Mouse (Mus musculus): ENCODE measurements at regions not wholly inside any gene's neighbourhood (a gene's known extent, or its start where the extent isn't known, plus 50 kb on each side); places are given as distances from the start of the nearest gene placed in this dataset.
"Not testable (repeated sequence)": the region's sequence is repeated elsewhere in the genome, so short reads cannot be mapped to it uniquely, and the experiment has no call there.

GRCm38 (mm10) chr8:103626446-103626845, 475.0 kb upstream of the Cdh5 start:
- in situ Hi-C loops (cut with MboI, MseI) = no loop called here

DNA sequence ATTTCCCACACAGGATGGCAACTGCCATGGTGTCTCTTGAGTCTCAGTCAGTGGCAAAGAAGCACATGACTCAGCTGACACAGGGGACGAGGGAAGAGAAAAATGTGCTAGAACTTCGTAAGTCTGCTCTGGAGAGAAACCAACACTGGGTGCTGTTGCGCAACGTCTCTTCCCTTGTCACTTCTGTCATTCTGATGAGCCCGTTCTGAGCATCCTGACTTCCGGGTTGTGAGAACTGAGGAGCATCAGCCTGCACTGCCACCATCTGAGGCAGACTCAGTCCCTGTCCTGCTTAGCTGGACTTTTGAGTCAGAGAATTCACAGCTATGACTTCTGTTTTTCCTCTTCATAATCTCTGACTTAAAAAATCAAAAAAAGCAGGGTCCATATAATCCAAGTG, 468.9 kb upstream of the Cdh5 start:
- in situ Hi-C loops (cut with MboI, MseI) = no loop called here

GRCm38 (mm10) chr8:103634951-103635350, 466.5 kb upstream of the Cdh5 start:
- in situ Hi-C loops (cut with MboI, MseI) = no loop called here

GRCm38 (mm10) chr8:103643621-103644020, 457.8 kb upstream of the Cdh5 start:
- in situ Hi-C loops (cut with MboI, MseI) = no loop called here

- in situ Hi-C loops (cut with MboI, MseI) = no loop called here
Measured at GRCm38 (mm10) chr8:103644106-103644505, 457.3 kb upstream of the Cdh5 start.

DNA sequence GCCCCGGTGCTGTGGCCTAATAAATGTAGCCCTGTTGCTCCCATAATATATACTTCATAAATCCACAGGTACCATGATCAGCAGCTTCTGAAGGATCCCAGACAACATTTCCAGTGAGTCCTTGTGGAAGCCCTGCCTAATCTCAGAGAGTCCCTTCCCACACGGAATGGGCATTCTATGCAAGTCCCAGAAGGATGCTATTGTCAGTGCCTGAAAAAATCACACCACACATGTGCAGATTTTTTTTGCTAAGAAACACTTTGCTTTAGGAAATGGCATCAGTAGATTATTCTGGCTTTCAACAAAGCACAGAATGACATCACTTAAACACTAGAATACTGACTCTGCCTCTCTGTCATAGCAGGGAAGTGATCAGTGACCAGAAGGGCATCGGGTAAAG, 456.6 kb upstream of the Cdh5 start:
- in situ Hi-C loops (cut with MboI, MseI) = no loop called here

- in situ Hi-C loops (cut with MboI, MseI) = no loop called here
Measured at GRCm38 (mm10) chr8:103664796-103665195, 436.6 kb upstream of the Cdh5 start.

- in situ Hi-C loops (cut with MboI, MseI) = not testable (repeated sequence)
Measured at GRCm38 (mm10) chr8:103686233-103686632, 415.2 kb upstream of the Cdh5 start.

GRCm38 (mm10) chr8:103690438-103690837, 411.0 kb upstream of the Cdh5 start:
- in situ Hi-C loops (cut with MboI, MseI) = no loop called here

DNA sequence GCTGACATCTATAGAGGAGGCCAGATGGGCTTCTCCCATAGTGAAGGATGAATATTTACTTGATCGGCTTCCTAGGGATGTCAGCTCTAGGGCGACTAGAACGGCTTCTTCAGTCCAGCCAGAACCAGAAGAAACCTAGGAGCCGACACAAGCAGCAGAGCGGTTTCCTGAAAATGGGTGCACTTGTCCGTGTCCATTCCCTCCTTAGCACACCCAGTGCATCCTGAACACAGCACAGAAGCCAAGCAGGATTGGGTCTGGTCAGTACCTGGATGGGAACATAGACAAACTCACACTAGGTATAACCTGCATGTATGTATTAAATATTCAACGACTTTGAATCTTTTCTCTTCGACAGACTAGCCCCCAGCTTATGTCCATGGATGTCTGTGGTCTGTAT, 407.9 kb upstream of the Cdh5 start:
- in situ Hi-C loops (cut with MboI, MseI) = no loop called here

GRCm38 (mm10) chr8:103694331-103694891, 407.0 kb upstream of the Cdh5 start:
- in situ Hi-C loops (cut with MboI, MseI) = no loop called here

DNA sequence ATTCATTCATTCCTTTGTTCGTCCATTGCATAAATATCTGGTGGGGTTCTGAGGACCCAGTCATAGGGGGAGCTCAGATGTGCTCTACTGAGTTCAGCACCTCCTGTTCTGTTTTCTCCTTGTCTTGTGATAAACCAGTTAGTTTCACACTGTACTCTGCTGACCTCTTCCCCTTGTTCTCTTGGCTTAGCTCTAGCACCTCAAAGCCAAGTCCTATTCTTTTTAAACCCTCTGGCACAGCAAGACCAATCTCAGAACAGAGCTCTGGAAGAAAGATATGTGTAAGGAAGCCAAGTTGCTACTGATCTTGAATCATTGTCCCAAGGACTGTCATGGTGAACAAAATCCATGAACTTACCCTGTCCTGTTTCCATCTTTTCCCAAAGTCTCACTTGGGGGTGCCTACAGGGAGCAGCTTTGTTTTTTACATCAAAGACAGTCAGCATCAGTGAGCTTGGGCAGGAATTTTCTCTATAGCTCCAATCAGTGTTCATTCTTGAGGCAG, 402.4 kb upstream of the Cdh5 start:
- in situ Hi-C loops (cut with MboI, MseI) = no loop called here

- in situ Hi-C loops (cut with MboI, MseI) = no loop called here
Measured at GRCm38 (mm10) chr8:103702236-103702635, 399.2 kb upstream of the Cdh5 start.

GRCm38 (mm10) chr8:103706084-103706483, 395.3 kb upstream of the Cdh5 start:
- in situ Hi-C loops (cut with MboI, MseI) = no loop called here

- in situ Hi-C loops (cut with MboI, MseI) = not testable (repeated sequence)
Measured at GRCm38 (mm10) chr8:103710871-103711270, 390.6 kb upstream of the Cdh5 start.

- in situ Hi-C loops (cut with MboI, MseI) = no loop called here
Measured at GRCm38 (mm10) chr8:103717723-103718122, 383.7 kb upstream of the Cdh5 start.

DNA sequence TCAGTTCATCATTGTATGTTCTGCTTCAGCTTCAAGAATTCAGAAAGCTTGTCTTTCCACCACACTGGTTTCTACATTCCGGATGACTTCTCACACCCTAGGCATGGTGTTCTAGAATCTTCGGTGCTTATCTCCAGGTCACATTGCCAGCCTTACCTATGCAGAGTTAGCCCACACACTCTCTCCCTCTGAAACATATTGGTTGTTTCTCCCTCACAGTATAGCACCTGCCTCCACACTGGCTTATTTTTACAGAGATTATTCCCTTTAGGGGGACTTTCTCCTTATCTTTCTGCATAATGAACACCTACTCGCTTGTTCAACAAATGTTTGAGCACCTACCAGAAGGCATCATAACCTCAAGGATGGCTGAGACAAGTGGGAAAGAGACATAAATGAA, 368.0 kb upstream of the Cdh5 start:
- in situ Hi-C loops (cut with MboI, MseI) = no loop called here

DNA sequence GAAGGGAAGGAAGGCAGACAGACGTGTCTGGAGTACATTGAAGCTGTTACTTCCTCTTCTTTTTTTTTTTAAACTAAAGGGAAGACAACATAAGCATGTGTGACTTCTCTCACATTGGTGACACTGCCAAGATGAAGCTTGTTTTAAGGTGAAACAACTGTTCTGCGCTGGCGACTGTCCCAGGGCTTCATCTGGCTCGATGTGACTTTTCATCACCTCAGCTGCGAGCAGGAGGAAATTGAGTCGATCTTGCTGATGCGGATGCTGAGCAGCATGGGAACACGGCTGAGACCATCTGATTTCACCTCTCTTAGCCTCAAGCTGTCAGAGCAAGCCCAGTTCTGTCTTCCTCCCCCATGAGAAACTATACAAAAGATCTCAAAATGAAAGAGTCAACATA, 363.1 kb upstream of the Cdh5 start:
- in situ Hi-C loops (cut with MboI, MseI) = no loop called here

DNA sequence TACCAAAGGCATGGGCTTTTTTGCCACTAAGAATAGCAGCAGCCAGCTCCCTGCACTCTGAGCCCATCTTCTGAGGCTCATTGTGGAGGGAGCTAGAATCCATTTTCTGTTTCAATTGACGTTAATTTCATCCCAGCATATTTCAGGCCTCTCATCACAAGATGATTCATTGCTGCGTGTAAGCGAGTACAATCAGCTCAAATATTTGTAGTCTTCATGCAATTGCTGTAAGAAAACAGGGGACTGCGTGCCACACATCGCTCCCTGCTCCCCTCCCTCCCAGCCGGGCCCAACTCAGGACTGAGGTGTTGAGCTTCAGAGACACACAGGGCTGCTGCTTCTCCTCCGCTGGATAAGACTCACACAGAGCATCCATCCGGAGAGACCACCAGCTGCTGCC, 360.0 kb upstream of the Cdh5 start:
- in situ Hi-C loops (cut with MboI, MseI) = no loop called here

DNA sequence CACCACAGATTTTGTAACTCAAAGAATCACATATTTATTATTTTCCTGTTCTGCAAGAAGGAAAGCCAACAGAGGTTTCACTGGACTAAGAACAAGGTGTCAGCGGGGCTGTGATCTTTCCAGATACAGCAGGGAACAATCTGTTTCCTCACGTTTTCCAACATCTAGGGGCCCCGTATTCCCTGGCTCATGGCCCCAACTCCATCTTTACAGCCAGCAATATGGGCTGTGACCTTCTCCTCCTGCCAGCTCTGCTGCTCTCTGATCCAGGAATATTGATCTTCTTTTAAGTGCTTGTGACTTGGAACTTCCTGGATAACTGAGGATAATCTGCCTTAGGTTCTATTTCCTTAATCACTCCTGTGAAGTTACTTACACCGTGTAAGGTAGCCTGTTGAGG, 352.7 kb upstream of the Cdh5 start:
- in situ Hi-C loops (cut with MboI, MseI) = no loop called here

GRCm38 (mm10) chr8:103750278-103751097, 350.9 kb upstream of the Cdh5 start:
- in situ Hi-C loops (cut with MboI, MseI) = no loop called here

GRCm38 (mm10) chr8:103751161-103751560, 350.3 kb upstream of the Cdh5 start:
- in situ Hi-C loops (cut with MboI, MseI) = no loop called here

DNA sequence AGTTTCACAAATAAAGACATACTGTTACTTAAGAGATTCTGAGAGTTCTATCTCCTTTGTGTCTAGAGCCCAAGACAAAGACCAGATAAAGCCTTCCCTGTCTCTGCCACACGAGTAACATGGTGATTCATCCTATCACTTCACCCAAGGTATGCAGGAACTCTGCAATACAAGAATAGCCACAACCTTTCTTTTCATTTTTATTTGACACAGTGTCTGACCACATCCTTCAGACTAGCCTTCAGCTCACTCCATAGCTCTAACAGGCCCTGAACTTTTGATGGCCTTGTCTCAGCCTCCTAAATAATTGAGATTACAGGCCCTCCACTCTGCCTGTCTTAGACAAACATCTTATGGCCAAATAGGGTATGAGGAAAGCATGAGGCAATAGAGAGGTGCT, 337.6 kb upstream of the Cdh5 start:
- in situ Hi-C loops (cut with MboI, MseI) = no loop called here

All from T-helper 2 cell (primary cell).